Mouse (Mus musculus): Measurements from ENCODE around the gene Aim2.
A peak's percentile ranks its signal among the peaks of the same experiment; 100 is the strongest.
"Not testable (repeated sequence)": the region's sequence is repeated elsewhere in the genome, so short reads cannot be mapped to it uniquely, and the experiment has no call there.

Aim2 gene

GRCm38 (mm10) chr1:173350372-173350957 is at the start of gene Aim2:
TSS of gene Aim2 (plus strand) at chr1:173350879.
- no peak for DNase-seq (ENCODE audit: extremely low read depth, low read depth)

DNA sequence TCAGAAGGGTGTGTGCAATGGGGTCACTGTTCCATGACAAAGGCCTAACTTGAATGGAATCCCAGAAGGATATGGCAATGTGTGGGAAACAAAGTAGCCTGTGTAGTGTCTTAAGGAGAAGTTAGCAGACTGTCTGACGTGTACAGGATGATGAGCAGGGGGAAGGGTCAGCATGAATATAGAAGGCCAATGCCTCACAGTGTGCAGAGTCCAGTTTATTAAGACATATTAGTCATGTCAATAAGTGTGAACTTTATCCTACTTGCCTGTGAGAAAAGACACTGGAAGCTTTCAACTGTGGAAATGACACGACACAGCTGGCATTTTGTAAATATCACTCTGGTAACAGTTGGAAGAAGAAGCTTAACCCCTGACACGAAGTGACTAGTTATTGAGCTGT is 47.9 kb upstream of the Aim2 start:
- DNase-seq (ENCODE audit: extremely low read depth, low read depth), result not testable (repeated sequence)

DNA sequence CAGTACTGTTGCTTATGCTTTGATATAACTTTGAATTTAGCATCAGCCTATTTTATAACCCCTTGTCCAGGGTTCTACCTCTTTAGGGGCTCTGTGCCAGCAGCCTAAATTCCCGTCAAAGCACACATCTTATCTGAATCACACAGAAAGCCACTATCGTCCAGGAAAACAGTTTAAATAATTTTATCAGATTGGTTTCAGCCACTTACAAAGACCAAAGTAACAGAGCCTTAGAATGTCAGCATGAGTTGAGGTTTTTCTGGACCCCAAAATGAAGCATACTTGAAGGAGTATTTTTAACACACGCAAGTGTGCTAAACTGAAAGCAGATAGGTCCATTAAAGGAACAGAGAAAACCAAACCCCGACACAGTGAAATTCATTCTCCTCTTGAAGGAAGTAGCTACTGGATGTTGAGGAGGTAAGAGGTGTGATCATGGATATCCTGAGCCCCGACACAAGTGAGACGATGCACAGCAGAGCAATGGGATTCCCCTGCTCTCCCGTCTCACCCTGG is 37.1 kb upstream of the Aim2 start:
- not testable (repeated sequence) for DNase-seq (ENCODE audit: extremely low read depth, low read depth)

GRCm38 (mm10) chr1:173315725-173316124 is 35.0 kb upstream of the Aim2 start:
- no peak for DNase-seq (ENCODE audit: extremely low read depth, low read depth)

DNA sequence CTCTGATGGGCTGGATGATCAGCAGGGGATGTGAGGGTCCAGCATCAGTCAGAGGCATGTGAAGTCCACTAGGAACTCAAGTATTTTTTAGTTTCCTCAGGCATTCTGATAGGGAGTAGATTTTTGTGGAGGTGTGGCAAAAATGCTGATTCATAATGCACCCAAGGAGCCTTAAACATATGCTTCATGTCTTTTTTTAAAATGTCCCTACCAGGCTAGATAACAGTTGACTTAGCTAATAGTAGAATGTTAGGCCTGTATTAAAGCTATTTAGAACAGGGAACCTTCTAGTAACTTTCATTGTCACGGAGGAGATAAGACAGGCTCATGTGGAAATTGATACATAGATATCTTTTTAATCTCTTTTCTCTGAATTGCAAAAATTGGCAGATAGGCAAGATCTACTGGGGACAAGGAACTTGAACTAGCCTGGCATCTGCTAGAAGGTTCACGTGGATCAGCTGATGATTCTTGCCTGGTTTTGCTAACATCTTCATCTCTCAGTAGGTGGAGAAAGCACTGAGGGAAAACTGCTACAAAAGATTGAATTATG is 32.7 kb upstream of the Aim2 start:
- DNase-seq (ENCODE audit: extremely low read depth, low read depth), result no peak

GRCm38 (mm10) chr1:173321593-173322248 is 29.0 kb upstream of the Aim2 start:
- no peak for DNase-seq (ENCODE audit: extremely low read depth, low read depth)

- DNase-seq (ENCODE audit: extremely low read depth, low read depth), result no peak
Measured at GRCm38 (mm10) chr1:173322249-173322627, 28.4 kb upstream of the Aim2 start.

DNA sequence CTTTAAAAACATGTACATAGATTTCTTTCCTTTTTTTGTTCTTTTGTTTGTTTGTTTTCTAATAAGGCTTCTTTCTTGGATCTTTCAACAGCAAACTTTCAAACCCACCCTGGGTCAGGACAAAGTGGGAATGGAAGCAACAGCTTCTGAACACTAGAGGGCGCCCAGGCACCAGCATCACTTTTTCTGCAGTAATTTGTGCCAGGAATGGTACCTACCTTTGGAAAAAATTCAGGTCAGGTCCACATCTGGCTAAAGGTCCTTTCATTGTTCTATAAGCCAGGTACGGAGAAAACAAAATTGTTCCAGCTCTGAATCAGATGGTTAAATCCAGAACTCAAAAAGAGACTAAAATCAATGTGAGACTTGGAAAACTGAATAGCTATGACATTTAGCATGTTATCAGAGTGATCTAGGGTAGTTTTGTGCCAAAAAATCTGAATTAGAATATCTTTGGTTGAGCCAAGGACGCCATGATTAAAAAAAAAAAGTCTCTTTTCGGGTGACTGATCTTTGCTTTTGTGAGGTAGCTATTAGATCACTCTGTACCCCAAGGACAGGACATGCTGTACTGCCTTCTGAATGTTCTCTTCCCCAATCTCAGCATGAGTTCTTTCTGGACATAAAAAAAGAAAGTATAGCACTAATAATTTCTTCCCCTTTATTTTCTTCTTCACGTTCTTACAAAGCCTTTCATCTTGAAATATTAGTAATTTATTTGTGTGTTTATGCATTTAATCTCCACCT is 26.7 kb upstream of the Aim2 start:
- no peak for DNase-seq (ENCODE audit: extremely low read depth, low read depth)

DNA sequence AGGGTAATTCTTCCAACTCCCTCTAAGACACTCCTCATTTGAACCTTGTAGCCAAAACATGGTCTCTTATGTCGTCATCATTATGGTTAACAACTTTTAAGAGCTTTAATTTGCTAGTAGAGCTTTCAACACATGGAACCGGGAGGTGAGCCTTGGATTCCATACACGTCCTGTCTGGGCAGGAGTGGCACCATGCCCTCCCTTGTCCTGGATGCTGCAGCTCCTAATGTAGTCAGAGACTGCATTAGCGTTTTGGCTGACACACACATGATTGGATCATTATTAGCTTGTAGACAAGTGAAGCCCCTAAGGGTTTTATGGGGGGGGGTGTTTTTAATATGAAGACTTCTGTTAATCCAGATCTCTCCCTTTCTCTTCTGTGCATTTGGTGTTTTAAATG is 25.7 kb upstream of the Aim2 start:
- DNase-seq (ENCODE audit: extremely low read depth, low read depth), result no peak

- DNase-seq (ENCODE audit: extremely low read depth, low read depth), result no peak
Measured at GRCm38 (mm10) chr1:173325395-173325794, 25.3 kb upstream of the Aim2 start.

DNA sequence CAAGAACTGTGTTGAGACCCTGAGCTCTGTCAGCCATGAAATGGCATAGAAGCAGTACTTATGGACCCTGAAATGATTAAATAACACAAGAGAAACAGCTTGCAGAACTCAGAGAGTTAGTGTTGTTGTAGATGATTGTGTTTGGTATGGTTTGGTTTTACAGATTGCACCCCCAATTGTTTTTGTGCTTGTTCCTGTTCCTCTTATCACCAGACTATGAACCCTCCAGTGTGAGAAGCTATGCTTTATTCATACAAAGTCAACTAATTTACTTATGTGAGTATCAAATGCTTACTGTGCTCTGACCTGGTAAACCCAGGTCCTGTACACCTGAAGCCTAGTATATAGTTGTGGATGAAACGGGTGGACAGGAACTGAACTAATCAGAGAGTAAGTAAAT is 24.1 kb upstream of the Aim2 start:
- DNase-seq (ENCODE audit: extremely low read depth, low read depth), result no peak

DNA sequence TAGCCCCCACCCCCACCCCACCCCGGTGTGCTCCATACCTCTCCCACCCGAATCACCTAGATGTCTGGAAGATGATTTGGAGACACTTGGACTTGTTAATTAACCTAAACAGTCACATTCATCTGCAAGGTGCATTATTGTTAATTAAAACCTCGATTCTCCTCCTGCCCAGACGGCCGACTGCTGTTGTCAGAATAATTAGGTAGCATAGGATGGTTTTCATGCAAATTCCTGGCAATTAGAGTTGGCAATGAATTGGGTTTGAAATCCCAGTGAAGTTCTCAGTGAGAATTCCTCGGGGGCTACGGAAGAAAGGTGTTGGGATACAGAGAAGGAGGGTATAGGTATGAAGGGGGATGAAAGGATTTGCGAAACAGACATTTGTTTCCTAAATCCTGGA is 22.2 kb upstream of the Aim2 start:
- no peak for DNase-seq (ENCODE audit: extremely low read depth, low read depth)

DNA sequence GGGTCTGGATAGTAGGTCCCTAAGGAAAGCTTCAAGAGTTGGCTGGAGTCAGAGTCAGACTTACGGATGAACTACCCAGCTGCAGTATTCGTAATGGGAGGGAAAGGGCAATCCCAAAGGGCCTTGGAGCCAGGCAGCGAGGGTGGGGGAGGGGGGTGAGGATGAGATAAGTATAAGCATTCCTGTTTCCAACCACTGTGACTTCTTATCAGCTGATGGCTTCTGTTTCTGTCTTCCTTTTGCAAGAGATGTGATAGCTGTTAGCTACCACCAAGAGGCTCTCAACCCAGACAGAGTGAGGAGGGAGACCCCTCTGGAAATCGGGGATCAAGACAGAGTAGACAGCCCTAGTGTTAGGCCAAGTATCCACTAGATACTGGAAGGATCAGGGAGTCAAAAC is 21.5 kb upstream of the Aim2 start:
- peak; percentile 50 for DNase-seq (ENCODE audit: extremely low read depth, low read depth)

DNA sequence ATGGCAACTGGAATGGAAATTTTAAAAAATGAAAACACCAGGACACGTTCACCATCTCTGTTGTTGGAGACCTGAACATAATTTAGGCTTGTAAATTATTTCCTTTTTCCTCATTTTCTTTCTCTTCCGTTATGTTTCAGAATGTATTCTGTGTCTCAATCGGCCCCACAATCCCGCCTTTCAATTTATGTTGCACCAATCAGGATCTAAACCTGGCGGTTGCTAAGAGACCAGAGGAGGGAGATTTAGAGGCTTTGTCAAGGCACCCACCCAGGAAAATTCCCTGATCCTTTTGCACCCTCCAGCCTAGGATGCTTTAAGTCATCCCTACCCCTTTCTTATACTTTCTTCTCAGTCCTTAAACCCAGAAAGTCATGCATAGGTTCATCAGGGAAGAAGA is 20.9 kb upstream of the Aim2 start:
- DNase-seq (ENCODE audit: extremely low read depth, low read depth), result no peak

DNA sequence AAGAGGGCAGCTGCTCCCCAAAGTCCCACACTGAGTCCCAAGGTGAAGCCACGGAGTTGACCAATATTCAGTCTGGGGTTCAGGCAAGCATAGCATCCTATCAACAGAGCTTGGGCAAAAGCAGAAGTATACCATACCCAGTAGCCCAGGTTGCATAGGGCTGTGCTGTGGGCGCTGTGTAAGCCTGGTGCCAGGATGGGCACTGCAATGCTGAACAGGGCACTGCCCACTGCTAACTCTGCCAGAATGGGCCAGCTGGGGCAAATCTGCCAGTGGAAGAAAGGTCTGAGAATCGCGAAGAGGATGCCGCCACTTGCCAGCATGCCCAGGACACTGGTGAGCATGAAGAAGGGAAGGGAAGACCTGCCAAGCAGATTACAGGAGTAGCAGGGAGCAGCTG is 18.3 kb upstream of the Aim2 start:
- no peak for DNase-seq (ENCODE audit: extremely low read depth, low read depth)

DNA sequence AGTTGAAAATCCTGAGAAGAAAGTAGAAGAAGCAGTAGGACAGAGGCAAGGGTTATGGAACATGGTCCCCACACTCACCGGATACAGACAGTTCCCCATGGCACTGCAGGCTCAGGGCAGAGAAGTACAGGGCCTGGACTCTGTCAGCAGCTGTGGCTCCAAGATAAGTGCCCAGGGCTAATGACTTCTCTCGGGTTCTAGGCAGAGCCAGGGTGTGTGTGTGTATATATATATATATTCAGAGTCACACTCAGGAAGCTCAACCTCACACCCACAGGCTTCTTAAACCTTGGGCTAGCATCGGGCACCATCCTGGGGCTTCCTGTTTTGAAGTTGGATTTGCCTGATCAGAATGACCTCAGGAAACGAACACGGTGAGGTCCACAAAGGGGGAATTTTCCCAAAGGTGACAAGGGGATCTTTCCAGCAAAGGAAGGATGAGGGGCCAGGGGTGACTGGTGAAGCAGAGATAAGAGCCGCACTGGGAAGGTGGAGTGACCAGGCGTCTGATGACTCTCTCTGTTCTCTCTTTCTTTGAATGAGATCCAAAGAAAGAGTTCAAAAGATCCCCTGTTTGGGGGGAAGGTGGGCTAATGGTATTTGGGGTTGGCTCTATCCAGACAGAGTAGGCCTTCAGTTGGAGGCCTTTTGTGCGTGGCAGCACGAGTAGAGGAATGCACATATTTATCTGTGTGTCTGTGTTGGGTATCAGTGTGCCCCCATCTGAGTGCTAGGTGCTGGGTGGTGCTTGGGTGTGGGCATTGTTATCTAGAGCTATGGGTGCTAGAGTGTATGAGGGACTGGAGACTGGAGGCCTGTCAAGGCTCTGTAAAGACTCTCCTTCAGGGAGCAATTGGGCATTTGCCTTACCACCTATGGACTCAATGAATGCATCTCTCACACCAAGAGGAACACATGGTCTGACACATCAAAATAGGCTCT is 17.1 kb upstream of the Aim2 start, which contains the start of gene Ackr1:
Gene Ackr1 (minus strand): TSS at position 439 of the 942 bp plus-strand sequence.
- peak; percentile 79 for DNase-seq (ENCODE audit: extremely low read depth, low read depth)

DNA sequence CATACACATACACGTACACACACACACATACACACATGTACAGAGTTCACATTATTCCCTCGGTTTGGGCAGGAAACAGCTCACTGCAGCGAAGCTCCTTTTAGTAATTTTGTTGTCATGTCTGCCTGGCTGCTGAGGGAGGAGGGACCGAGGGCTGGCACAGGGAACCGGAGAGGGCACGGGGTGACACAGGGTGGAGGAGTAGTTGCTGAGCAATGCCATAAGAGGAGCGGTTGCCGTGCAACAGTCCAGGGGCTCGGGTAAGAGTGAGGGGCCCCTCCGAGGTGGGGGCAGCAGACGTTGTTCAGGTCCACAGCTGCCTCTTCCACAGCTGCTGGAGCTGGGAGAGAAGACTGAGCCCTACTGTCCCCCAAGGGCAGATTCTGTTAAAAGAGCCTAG is 14.8 kb upstream of the Aim2 start:
- DNase-seq (ENCODE audit: extremely low read depth, low read depth), result no peak

DNA sequence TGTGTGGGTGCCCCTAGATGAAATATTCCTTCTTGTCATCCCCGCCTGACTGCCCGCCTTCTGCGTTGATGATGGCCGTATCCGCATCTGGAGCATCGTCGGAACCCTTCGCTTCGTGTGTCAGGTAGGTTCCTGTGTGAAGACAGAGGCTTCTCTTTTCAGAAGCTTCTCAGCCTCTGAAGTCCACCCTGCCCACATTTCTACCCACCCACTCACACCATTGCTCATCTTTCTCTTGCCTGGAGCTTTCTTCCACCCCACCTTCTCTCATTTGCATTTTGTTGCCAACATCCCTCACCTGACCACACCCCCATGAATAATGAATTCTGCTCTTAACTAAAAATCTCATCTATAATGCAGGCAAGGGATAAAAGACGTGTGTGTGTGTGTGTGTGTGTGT is 13.7 kb upstream of the Aim2 start:
- DNase-seq (ENCODE audit: extremely low read depth, low read depth), result no peak

GRCm38 (mm10) chr1:173339543-173339942 is 11.1 kb upstream of the Aim2 start:
- no peak for DNase-seq (ENCODE audit: extremely low read depth, low read depth)

DNA sequence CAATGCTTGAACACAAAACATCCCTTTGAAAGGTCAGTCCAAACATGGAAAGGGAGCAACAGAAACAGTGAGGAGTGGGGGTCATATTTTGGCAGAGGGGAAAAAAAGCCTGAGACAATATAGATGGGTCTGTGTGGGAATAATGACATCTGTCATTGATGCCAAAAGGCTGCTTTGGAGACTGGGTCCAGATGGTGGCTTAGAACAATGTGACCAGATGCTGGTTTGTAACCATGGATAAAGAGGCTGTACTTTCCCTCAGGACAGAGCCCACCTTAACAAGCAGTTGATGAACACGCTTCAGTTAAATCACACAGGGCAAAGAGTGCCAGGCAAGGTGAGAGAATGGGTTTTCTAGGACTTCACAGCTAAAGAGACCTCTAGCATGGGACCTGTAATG is 8.3 kb upstream of the Aim2 start:
- DNase-seq (ENCODE audit: extremely low read depth, low read depth), result no peak

GRCm38 (mm10) chr1:173343934-173344333 is 6.7 kb upstream of the Aim2 start:
- no peak for DNase-seq (ENCODE audit: extremely low read depth, low read depth)

All from MEL-GATA-1-ER (cell line).